Mouse (Mus musculus): ENCODE measurements around the gene Ccdc85c. TPM values are rescaled to one million over a fixed set of nuclear protein-coding genes. Genes with fewer than 3 reads are reported as not detected.

The Ccdc85c gene
- polyA plus RNA-seq, 1 experiment: 6.6 TPM

DNA sequence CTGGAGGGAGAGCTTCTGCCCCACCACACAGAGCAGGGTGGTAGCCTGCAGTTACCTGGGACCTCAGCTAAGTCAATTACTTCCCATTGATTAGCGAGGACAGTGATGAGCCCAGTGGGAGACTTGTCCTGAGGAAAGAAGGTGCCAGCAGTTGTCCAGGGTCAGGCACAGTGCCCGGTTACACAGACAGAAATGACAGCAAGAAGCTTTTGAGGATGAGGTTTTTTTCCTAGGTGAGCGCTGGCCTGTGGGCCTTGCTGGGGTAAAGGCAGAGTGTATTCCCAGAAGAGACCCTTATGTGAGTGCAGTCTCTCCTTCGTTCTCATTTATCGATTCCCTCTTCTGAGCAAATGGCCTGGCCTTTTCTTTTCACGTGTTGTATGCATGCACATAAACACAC is 41.4 kb upstream of the Ccdc85c start:
- H3K4me3 ChIP-seq: no peak overlapping the region
- H3ac ChIP-seq (ENCODE audit: control insufficient read depth, insufficient read length): no peak overlapping the region
- TF ChIP-seq E2F4 (IDR thresholded peaks at IDR 0.05; ENCODE audit: insufficient read depth) (no peak), POLR2AphosphoS2 (IDR thresholded peaks at IDR 0.05; ENCODE audit: insufficient read length, low read depth) (no peak), SRF (IDR thresholded peaks at IDR 0.05; ENCODE audit: control insufficient read depth, insufficient read length, low read depth) (no peak), TCF12 (IDR thresholded peaks at IDR 0.05; ENCODE audit: insufficient read depth, poor library complexity, severe bottlenecking) (no peak), TCF3 (IDR thresholded peaks at IDR 0.05; ENCODE audit: insufficient read length, low read depth) (no peak), MYOD1 (IDR thresholded peaks at IDR 0.05; ENCODE audit: control insufficient read depth in 1 of 3, insufficient read length in 2 of 3, low read depth in 2 of 3) (no peak), MYOG (IDR thresholded peaks at IDR 0.05; ENCODE audit: control insufficient read depth in 1 of 3, insufficient read depth in 1 of 3, insufficient read length in 2 of 3, low read depth in 2 of 3) (no peak), REST (IDR thresholded peaks at IDR 0.05; ENCODE audit: insufficient read depth, insufficient read length) (no peak), MAX (IDR thresholded peaks at IDR 0.05; ENCODE audit: low read depth) (no peak), USF1 (IDR thresholded peaks at IDR 0.05; ENCODE audit: low read depth) (no peak), POLR2A (IDR thresholded peaks at IDR 0.05; ENCODE audit: insufficient read length, low read depth) (no peak), CEBPB (IDR thresholded peaks at IDR 0.05; ENCODE audit: insufficient read depth, poor library complexity, severe bottlenecking) (no peak)
- H3K27me3 ChIP-seq (ENCODE audit: control insufficient read depth, insufficient read depth, insufficient read length): no peaks in the 10 kb centered on the region
- no peak overlapping the region for H3K4me2 ChIP-seq (ENCODE audit: low read depth)
- peaks cover 8% of the 10 kb centered on the region for H3K36me3 ChIP-seq (ENCODE audit: control insufficient read depth, insufficient read depth)
- H3K79me2 ChIP-seq (ENCODE audit: control insufficient read depth, insufficient read depth): no peaks in the 10 kb centered on the region

DNA sequence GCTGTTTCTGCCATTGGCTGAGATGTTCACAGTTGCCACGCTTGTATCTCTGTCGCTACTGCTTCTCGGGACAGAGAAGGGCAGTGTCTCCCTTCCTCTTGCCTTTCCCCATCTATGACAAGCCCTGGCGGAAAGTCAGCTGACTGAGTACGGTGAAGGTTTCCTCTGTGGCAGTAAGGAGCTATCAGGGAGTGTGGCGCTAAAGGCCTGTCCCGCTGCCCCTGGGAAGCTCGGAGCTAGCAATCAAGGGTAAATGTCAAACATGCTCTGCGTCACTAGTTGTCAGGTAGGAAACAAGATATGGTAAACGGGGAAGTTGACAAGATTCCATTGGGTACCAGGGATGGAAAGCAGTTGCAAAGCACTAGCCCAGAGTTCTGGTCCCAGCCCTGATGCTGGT is 40.6 kb upstream of the Ccdc85c start:
- H3K4me3 ChIP-seq: no peak overlapping the region
- H3K36me3 ChIP-seq (ENCODE audit: control insufficient read depth, insufficient read depth): peaks cover 8% of the 10 kb centered on the region
- H3K27me3 ChIP-seq (ENCODE audit: control insufficient read depth, insufficient read depth, insufficient read length): no peaks in the 10 kb centered on the region
- H3ac ChIP-seq (ENCODE audit: control insufficient read depth, insufficient read length): no peak overlapping the region
- no peak overlapping the region for H3K4me2 ChIP-seq (ENCODE audit: low read depth)
- no peaks in the 10 kb centered on the region for H3K79me2 ChIP-seq (ENCODE audit: control insufficient read depth, insufficient read depth)
- TF ChIP-seq POLR2A (IDR thresholded peaks at IDR 0.05; ENCODE audit: insufficient read length, low read depth) (no peak), MYOG (IDR thresholded peaks at IDR 0.05; ENCODE audit: control insufficient read depth in 1 of 3, insufficient read depth in 1 of 3, insufficient read length in 2 of 3, low read depth in 2 of 3) (no peak), SRF (IDR thresholded peaks at IDR 0.05; ENCODE audit: control insufficient read depth, insufficient read length, low read depth) (no peak), USF1 (IDR thresholded peaks at IDR 0.05; ENCODE audit: low read depth) (no peak), POLR2AphosphoS2 (IDR thresholded peaks at IDR 0.05; ENCODE audit: insufficient read length, low read depth) (no peak), MAX (IDR thresholded peaks at IDR 0.05; ENCODE audit: low read depth) (no peak), REST (IDR thresholded peaks at IDR 0.05; ENCODE audit: insufficient read depth, insufficient read length) (no peak), E2F4 (IDR thresholded peaks at IDR 0.05; ENCODE audit: insufficient read depth) (no peak), TCF12 (IDR thresholded peaks at IDR 0.05; ENCODE audit: insufficient read depth, poor library complexity, severe bottlenecking) (no peak), MYOD1 (IDR thresholded peaks at IDR 0.05; ENCODE audit: control insufficient read depth in 1 of 3, insufficient read length in 2 of 3, low read depth in 2 of 3) (no peak), TCF3 (IDR thresholded peaks at IDR 0.05; ENCODE audit: insufficient read length, low read depth) (no peak), CEBPB (IDR thresholded peaks at IDR 0.05; ENCODE audit: insufficient read depth, poor library complexity, severe bottlenecking) (no peak)

DNA sequence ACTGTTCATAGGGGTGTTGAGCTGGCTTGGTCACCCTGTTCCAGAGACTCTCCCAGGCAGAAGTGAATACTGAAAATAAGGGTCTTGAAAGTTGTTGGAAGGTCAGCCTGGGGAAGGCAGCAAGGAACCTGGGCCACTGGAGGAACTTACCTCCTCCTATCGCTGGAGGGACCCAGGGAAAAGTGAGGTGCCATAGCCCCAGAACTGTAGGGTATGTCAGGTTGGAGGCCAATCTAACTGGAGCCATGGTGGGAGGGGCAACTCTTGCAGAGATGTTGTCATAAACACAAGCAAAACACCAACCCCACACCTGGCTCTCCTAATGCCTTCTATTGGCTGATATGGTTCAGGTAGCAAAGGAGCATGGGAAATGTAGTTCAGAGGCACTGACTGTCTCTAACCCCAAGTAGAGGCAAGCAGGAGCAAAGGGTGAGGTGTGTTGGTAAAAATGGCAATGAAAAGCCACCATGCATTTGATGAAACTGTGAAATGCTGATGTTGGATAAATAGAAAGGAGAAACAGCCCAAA is 38.1 kb upstream of the Ccdc85c start:
- Histone ChIP-seq H3ac (ENCODE audit: control insufficient read depth, insufficient read length) (no peak overlapping the region), H3K36me3 (ENCODE audit: control insufficient read depth, insufficient read depth) (peaks cover 8% of the 10 kb centered on the region), H3K79me2 (ENCODE audit: control insufficient read depth, insufficient read depth) (no peaks in the 10 kb centered on the region), H3K4me3 (no peak overlapping the region), H3K27me3 (ENCODE audit: control insufficient read depth, insufficient read depth, insufficient read length) (no peaks in the 10 kb centered on the region), H3K4me2 (ENCODE audit: low read depth) (no peak overlapping the region)
- TF ChIP-seq POLR2AphosphoS2 (IDR thresholded peaks at IDR 0.05; ENCODE audit: insufficient read length, low read depth) (no peak), TCF3 (IDR thresholded peaks at IDR 0.05; ENCODE audit: insufficient read length, low read depth) (no peak), POLR2A (IDR thresholded peaks at IDR 0.05; ENCODE audit: insufficient read length, low read depth) (no peak), E2F4 (IDR thresholded peaks at IDR 0.05; ENCODE audit: insufficient read depth) (no peak), REST (IDR thresholded peaks at IDR 0.05; ENCODE audit: insufficient read depth, insufficient read length) (no peak), MYOG (IDR thresholded peaks at IDR 0.05; ENCODE audit: control insufficient read depth in 1 of 3, insufficient read depth in 1 of 3, insufficient read length in 2 of 3, low read depth in 2 of 3) (no peak), USF1 (IDR thresholded peaks at IDR 0.05; ENCODE audit: low read depth) (no peak), MYOD1 (IDR thresholded peaks at IDR 0.05; ENCODE audit: control insufficient read depth in 1 of 3, insufficient read length in 2 of 3, low read depth in 2 of 3) (no peak), SRF (IDR thresholded peaks at IDR 0.05; ENCODE audit: control insufficient read depth, insufficient read length, low read depth) (no peak), MAX (IDR thresholded peaks at IDR 0.05; ENCODE audit: low read depth) (no peak), CEBPB (IDR thresholded peaks at IDR 0.05; ENCODE audit: insufficient read depth, poor library complexity, severe bottlenecking) (no peak), TCF12 (IDR thresholded peaks at IDR 0.05; ENCODE audit: insufficient read depth, poor library complexity, severe bottlenecking) (no peak)

DNA sequence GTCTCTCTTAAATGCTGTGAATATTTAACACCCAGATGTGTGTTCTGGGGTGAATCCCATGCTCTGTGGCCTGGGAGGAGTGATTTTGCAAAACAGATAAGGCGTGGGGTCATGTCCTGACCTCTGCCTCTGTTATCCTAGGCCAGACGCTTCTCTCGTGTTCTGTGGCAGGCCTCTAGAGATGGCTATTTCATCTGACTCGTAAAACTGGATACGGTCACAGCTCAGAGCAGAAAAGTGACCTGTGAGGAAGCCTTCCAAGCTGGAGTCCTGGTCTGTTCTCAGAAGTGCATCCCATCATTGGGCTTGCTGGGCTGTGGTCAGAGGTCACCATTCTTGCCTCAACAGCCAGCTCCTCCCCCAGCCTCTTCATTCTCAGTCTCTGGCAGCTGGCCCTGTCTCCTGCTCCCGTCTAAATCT is 37.2 kb upstream of the Ccdc85c start:
- no peak for TF ChIP-seq MYOG (IDR thresholded peaks at IDR 0.05; ENCODE audit: control insufficient read depth in 1 of 3, insufficient read depth in 1 of 3, insufficient read length in 2 of 3, low read depth in 2 of 3)
- no peak for TF ChIP-seq USF1 (IDR thresholded peaks at IDR 0.05; ENCODE audit: low read depth)
- no peak for TF ChIP-seq E2F4 (IDR thresholded peaks at IDR 0.05; ENCODE audit: insufficient read depth)
- no peak for TF ChIP-seq REST (IDR thresholded peaks at IDR 0.05; ENCODE audit: insufficient read depth, insufficient read length)
- no peak for TF ChIP-seq MAX (IDR thresholded peaks at IDR 0.05; ENCODE audit: low read depth)
- TF ChIP-seq POLR2AphosphoS2 (IDR thresholded peaks at IDR 0.05; ENCODE audit: insufficient read length, low read depth): no peak
- TF ChIP-seq SRF (IDR thresholded peaks at IDR 0.05; ENCODE audit: control insufficient read depth, insufficient read length, low read depth): no peak
- no peak for TF ChIP-seq MYOD1 (IDR thresholded peaks at IDR 0.05; ENCODE audit: control insufficient read depth in 1 of 3, insufficient read length in 2 of 3, low read depth in 2 of 3)
- H3K27me3 ChIP-seq (ENCODE audit: control insufficient read depth, insufficient read depth, insufficient read length): no peaks in the 10 kb centered on the region

More for the DNA sequence above, 37.2 kb upstream of the Ccdc85c start:
- no peak overlapping the region for H3ac ChIP-seq (ENCODE audit: control insufficient read depth, insufficient read length)
- H3K4me2 ChIP-seq (ENCODE audit: low read depth): no peak overlapping the region
- H3K4me3 ChIP-seq: no peak overlapping the region
- H3K36me3 ChIP-seq (ENCODE audit: control insufficient read depth, insufficient read depth): peaks cover 8% of the 10 kb centered on the region
- H3K79me2 ChIP-seq (ENCODE audit: control insufficient read depth, insufficient read depth): no peaks in the 10 kb centered on the region

Measured in myocyte (in vitro differentiated cells).